Mouse (Mus musculus) CD4-positive, CD25-positive, alpha-beta regulatory T cell, adult 2 months (primary cell): ENCODE data around the gene Gnat1.

Experiments used
- DNase-seq: peaks from one replicate; pipeline ENCODE4 v3.0.0-alpha.2; 2012; ENCODE audit warnings: low read depth, low spot score

Gene Gnat1

GRCm38 (mm10) chr9:107626844-107627277 is 52.7 kb downstream of the Gnat1 start:
- peak; percentile 90 for DNase-seq

GRCm38 (mm10) chr9:107626158-107626843 is 53.2 kb downstream of the Gnat1 start:
- no peak for DNase-seq

GRCm38 (mm10) chr9:107625351-107626128 is 54.0 kb downstream of the Gnat1 start:
- DNase-seq: no peak

GRCm38 (mm10) chr9:107624951-107625350 is 54.6 kb downstream of the Gnat1 start:
- no peak for DNase-seq

GRCm38 (mm10) chr9:107624539-107624938 is 55.0 kb downstream of the Gnat1 start:
- DNase-seq: peak; percentile 78
